16 mouse cellular contexts compared by ENCODE assay signal in the genomic region with DNA sequence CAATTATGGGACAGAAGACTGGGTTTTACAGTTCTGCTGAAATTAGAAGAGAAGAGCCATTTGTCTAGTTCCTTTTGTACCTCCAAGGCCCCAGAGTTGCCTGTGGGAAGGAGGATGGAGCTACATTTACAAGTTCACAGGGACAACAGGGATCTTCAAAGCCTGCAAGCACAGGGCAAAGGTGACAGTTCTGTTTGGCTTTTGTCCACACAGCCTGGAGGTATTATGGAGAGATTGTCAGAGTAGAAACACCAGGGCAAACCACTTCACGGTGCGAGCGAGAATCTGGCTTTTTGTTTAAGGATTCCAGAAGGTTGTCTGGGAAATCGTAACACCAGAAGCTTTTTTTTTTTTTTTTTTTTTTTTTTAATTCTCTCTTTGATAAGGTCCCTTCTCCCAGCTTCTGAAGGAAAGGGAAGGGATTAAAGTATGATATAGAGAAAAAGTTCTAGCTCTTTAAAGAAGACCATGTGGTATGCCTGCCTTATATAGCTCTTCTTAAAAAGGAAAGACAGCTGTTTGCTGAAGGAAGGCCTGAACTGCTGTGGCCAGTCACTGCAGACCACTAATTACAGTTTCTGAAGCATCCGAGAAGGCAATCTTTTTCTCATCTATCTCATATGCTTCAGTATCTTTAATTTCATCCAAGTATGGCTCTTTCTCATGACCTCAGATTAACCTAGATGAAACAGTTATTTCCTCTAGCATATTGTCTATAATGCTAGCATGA.
DNase-seq lines count a peak whose midpoint lies in the region; ATAC-seq and TF ChIP-seq lines count a peak whose summit lies in the region.
"Had no signal": no experiment of that assay in that cellular context is flagged by ENCODE, and none has a peak within 500 bp of the region (broad histone marks: within the 10 kb centered on the region; RNA-seq: fewer than 3 reads in every experiment).

No protein-coding gene starts in this region.

- H3K4me1 ChIP-seq in kidney, adult 2 months (ENCODE audit: control insufficient read depth, insufficient read depth, low read length), result no peaks in the 10 kb centered on the region
- peaks cover 3% of the 10 kb centered on the region; the same call in 1 of the 2 replicates for H3K4me1 ChIP-seq in midbrain, embryonic 11.5 days (ENCODE audit: control insufficient read depth, insufficient read depth, low read length)
- H3K4me1 ChIP-seq in midbrain, embryonic 13.5 days (replicated peaks), result no peaks in the 10 kb centered on the region
- peaks cover 14% of the 10 kb centered on the region for H3K4me1 ChIP-seq in embryonic facial prominence, embryonic 10.5 days
- H3K4me1 ChIP-seq: intestine, embryonic 15.5 days; liver, embryonic 15.5 days had no signal

- TF ChIP-seq POLR2A in kidney, adult 2 months (IDR thresholded peaks at IDR 0.05; ENCODE audit: low read depth, low read length), result no peak

- TF ChIP-seq CTCF in kidney, adult 2 months (conservative IDR thresholded peaks at IDR 0.05; ENCODE audit: insufficient read depth, insufficient read length, low read depth, low read length), result no peak

- no peak overlapping the region for H3K27ac ChIP-seq in kidney, adult 2 months (ENCODE audit: insufficient read depth, low read depth, low read length)
- no peak overlapping the region for H3K27ac ChIP-seq in midbrain, embryonic 11.5 days (ENCODE audit: low read depth, low read length)
- H3K27ac ChIP-seq in midbrain, embryonic 13.5 days, result no peak overlapping the region
- H3K27ac ChIP-seq in embryonic facial prominence, embryonic 10.5 days (replicated peaks), result no peak overlapping the region
- H3K27ac ChIP-seq: heart, embryonic 13.5 days; intestine, embryonic 15.5 days; liver, embryonic 15.5 days; neural tube, embryonic 13.5 days had no signal

- no peak overlapping the region for H3K9ac ChIP-seq in midbrain, embryonic 11.5 days (ENCODE audit: low read length)
- H3K9ac ChIP-seq in midbrain, embryonic 13.5 days (replicated peaks), result no peak overlapping the region
- H3K9ac ChIP-seq: heart, embryonic 13.5 days; intestine, embryonic 15.5 days; liver, embryonic 15.5 days; neural tube, embryonic 13.5 days had no signal

- no peak overlapping the region for H3K4me2 ChIP-seq in midbrain, embryonic 11.5 days
- H3K4me2 ChIP-seq in midbrain, embryonic 13.5 days (replicated peaks), result no peak overlapping the region
- H3K4me2 ChIP-seq: heart, embryonic 13.5 days; intestine, embryonic 15.5 days; liver, embryonic 15.5 days; neural tube, embryonic 13.5 days had no signal

- H3K27me3 ChIP-seq in kidney, adult 2 months (replicated peaks; ENCODE audit: control insufficient read depth, insufficient read depth, low read length), result no peaks in the 10 kb centered on the region
- H3K27me3 ChIP-seq in midbrain, embryonic 11.5 days (ENCODE audit: control insufficient read depth, insufficient read depth, low read length), result no peaks in the 10 kb centered on the region
- no peaks in the 10 kb centered on the region for H3K27me3 ChIP-seq in midbrain, embryonic 13.5 days
- H3K27me3 ChIP-seq in embryonic facial prominence, embryonic 10.5 days (replicated peaks; ENCODE audit: low read depth, poor library complexity, severe bottlenecking), result no peaks in the 10 kb centered on the region
- H3K27me3 ChIP-seq: heart, embryonic 13.5 days; intestine, embryonic 15.5 days; liver, embryonic 15.5 days; neural tube, embryonic 13.5 days had no signal

- peak; percentile 41 for DNase-seq in kidney, adult 2 months
- no peak for DNase-seq in kidney, postnatal 14 days
- peak; percentile 85 for DNase-seq in midbrain, embryonic 11.5 days (ENCODE audit: low spot score, missing footprints)
- DNase-seq in embryonic facial prominence, embryonic 10.5 days (ENCODE audit: low spot score), result peak; percentile 21
- DNase-seq in mesoderm, embryonic 11.5 days (ENCODE audit: low read depth, low spot score), result peak; percentile 25
- DNase-seq in thymus, postnatal 0 days (ENCODE audit: low spot score), result no peak
- no peak for DNase-seq in gastrocnemius, adult 8-10 months (ENCODE audit: low spot score in 2 of 2)
- DNase-seq: cerebellum, adult 18-20 months; gastrocnemius, postnatal 25 days; lung, postnatal 36 days; thymus, adult 18-20 months had no signal

- H3K36me3 ChIP-seq in kidney, adult 2 months (ENCODE audit: control insufficient read depth, insufficient read depth, low read length), result no peaks in the 10 kb centered on the region
- no peaks in the 10 kb centered on the region for H3K36me3 ChIP-seq in midbrain, embryonic 11.5 days (ENCODE audit: control insufficient read depth, insufficient read depth, low read length)
- H3K36me3 ChIP-seq in midbrain, embryonic 13.5 days, result no peaks in the 10 kb centered on the region
- no peaks in the 10 kb centered on the region for H3K36me3 ChIP-seq in embryonic facial prominence, embryonic 10.5 days (replicated peaks)
- H3K36me3 ChIP-seq: heart, embryonic 13.5 days; intestine, embryonic 15.5 days; liver, embryonic 15.5 days; neural tube, embryonic 13.5 days had no signal

- peak; percentile 59; the same call in 1 of the 2 replicates for ATAC-seq in midbrain, embryonic 11.5 days (ENCODE audit: low FRiP score)
- ATAC-seq in midbrain, embryonic 13.5 days, result no peak
- ATAC-seq: intestine, embryonic 15.5 days had no signal

- WGBS in kidney, adult 2 months, result 51% methylated on average over 5 of the region's 5 CpGs
- whole genome bisulfite sequencing in midbrain, embryonic 11.5 days, result 12% methylated on average over 5 of the region's 5 CpGs
- 19% methylated on average over 5 of the region's 5 CpGs for WGBS in midbrain, embryonic 13.5 days
- WGBS in embryonic facial prominence, embryonic 10.5 days, result 19% methylated on average over 5 of the region's 5 CpGs

- no peaks in the 10 kb centered on the region for H3K9me3 ChIP-seq in midbrain, embryonic 11.5 days (ENCODE audit: control insufficient read depth, low read length)
- H3K9me3 ChIP-seq in midbrain, embryonic 13.5 days, result no peaks in the 10 kb centered on the region
- no peaks in the 10 kb centered on the region for H3K9me3 ChIP-seq in embryonic facial prominence, embryonic 10.5 days
- H3K9me3 ChIP-seq: heart, embryonic 13.5 days; intestine, embryonic 15.5 days; liver, embryonic 15.5 days; neural tube, embryonic 13.5 days had no signal

- no peak overlapping the region for H3K4me3 ChIP-seq in kidney, adult 2 months (ENCODE audit: insufficient read depth, low read depth, low read length)
- no peak overlapping the region for H3K4me3 ChIP-seq in midbrain, embryonic 11.5 days (ENCODE audit: low read depth, low read length)
- H3K4me3 ChIP-seq in midbrain, embryonic 13.5 days (replicated peaks), result no peak overlapping the region
- H3K4me3 ChIP-seq in embryonic facial prominence, embryonic 10.5 days, result no peak overlapping the region
- H3K4me3 ChIP-seq: heart, embryonic 13.5 days; intestine, embryonic 15.5 days; liver, embryonic 15.5 days; neural tube, embryonic 13.5 days had no signal

Comparison
In these comparisons a context has a peak if more than half of its experiments do, and no peak if none do; other contexts are left out.
1. DNase-seq: peak in kidney, adult 2 months (single experiment), midbrain, embryonic 11.5 days (single experiment), embryonic facial prominence, embryonic 10.5 days (single experiment) and mesoderm, embryonic 11.5 days (single experiment); none in kidney, postnatal 14 days (single experiment), thymus, postnatal 0 days (single experiment) and gastrocnemius, adult 8-10 months (0 of 2).